In genomic region chr7:127919290-127919689, GRCm38 (mm10) we compare ENCODE assay signal across 10 mouse cellular contexts. TPM values are rescaled to one million over a fixed set of nuclear protein-coding genes. Genes with fewer than 3 reads are reported as not detected.
A peak's percentile ranks its signal among the peaks of the same experiment; 100 is the strongest.
DNase-seq lines count a peak whose midpoint lies in the region; ATAC-seq and TF ChIP-seq lines count a peak whose summit lies in the region.
"Had no signal": no experiment of that assay in that cellular context is flagged by ENCODE, and none has a peak within 500 bp of the region (broad histone marks: within the 10 kb centered on the region; RNA-seq: fewer than 3 reads in every experiment).

No protein-coding gene starts in this region.

- peak; percentile 63 for DNase-seq in kidney, postnatal 10 days
- peak; percentile 49 for DNase-seq in 3T3-L1 (ENCODE audit: low read depth, low spot score)
- DNase-seq in B cell, adult 2 months = peak; percentile 53 to 58
- DNase-seq in liver, adult 2 months (ENCODE audit: extremely low read depth, low read depth, low spot score) = no peak
- no peak for DNase-seq in cerebellum, adult 11-12 months
- DNase-seq: cerebellum, adult 9-11 months; gastrocnemius, postnatal 36 days had no signal

- H3K4me2 ChIP-seq in kidney, embryonic 14.5 days (replicated peaks; ENCODE audit: low read depth, low read length) = no peak overlapping the region
- no peak overlapping the region for H3K4me2 ChIP-seq in forebrain, embryonic 12.5 days

- H3K9me3 ChIP-seq in kidney, embryonic 14.5 days (ENCODE audit: control insufficient read depth, low read length) = no peaks in the 10 kb centered on the region
- no peaks in the 10 kb centered on the region for H3K9me3 ChIP-seq in forebrain, embryonic 12.5 days

- H3K36me3 ChIP-seq in kidney, embryonic 14.5 days (ENCODE audit: control insufficient read depth, insufficient read depth, low read length) = peaks cover 61% of the 10 kb centered on the region
- H3K36me3 ChIP-seq in liver, adult 2 months (ENCODE audit: control insufficient read depth, insufficient read depth, low read length) = peaks cover 11% of the 10 kb centered on the region
- peaks cover 70% of the 10 kb centered on the region for H3K36me3 ChIP-seq in forebrain, embryonic 12.5 days (replicated peaks)

- H3K79me2 ChIP-seq in liver, adult 2 months (ENCODE audit: control insufficient read depth, insufficient read depth, low read length) = no peaks in the 10 kb centered on the region

- no peak overlapping the region for H3K4me3 ChIP-seq in kidney, embryonic 14.5 days (ENCODE audit: low read length)
- no peak overlapping the region for H3K4me3 ChIP-seq in liver, adult 2 months (ENCODE audit: insufficient read depth, low read depth, low read length)
- no peak overlapping the region for H3K4me3 ChIP-seq in forebrain, embryonic 12.5 days (replicated peaks)

- no peak overlapping the region for H3K9ac ChIP-seq in kidney, embryonic 14.5 days (ENCODE audit: low read depth, low read length)
- no peak overlapping the region for H3K9ac ChIP-seq in liver, adult 2 months (ENCODE audit: low read depth, low read length)
- no peak overlapping the region for H3K9ac ChIP-seq in forebrain, embryonic 12.5 days

- WGBS in kidney, embryonic 14.5 days = 81% methylated on average over 7 of the region's 7 CpGs
- 77% methylated on average over 7 of the region's 7 CpGs for WGBS in liver, adult 2 months
- WGBS in forebrain, embryonic 12.5 days = 84% methylated on average over 7 of the region's 7 CpGs

- H3K4me1 ChIP-seq in kidney, embryonic 14.5 days (ENCODE audit: control insufficient read depth, insufficient read depth, low read length) = no peaks in the 10 kb centered on the region; the same call in 1 of the 2 replicates
- H3K4me1 ChIP-seq in liver, adult 2 months (ENCODE audit: control insufficient read depth, insufficient read depth, low read length) = peaks cover 9% of the 10 kb centered on the region; the same call in 1 of the 2 replicates
- no peaks in the 10 kb centered on the region for H3K4me1 ChIP-seq in forebrain, embryonic 12.5 days

- TF ChIP-seq CTCF in liver, adult 2 months (IDR thresholded peaks at IDR 0.05; ENCODE audit: low read depth, low read length) = peak; percentile 19; the same call in 1 of the 2 replicates

- no peak for TF ChIP-seq POLR2A in liver, adult 2 months (IDR thresholded peaks at IDR 0.05; ENCODE audit: extremely low read depth, insufficient read depth, low read length)

- no peak overlapping the region for H3K27ac ChIP-seq in kidney, embryonic 14.5 days (ENCODE audit: low read depth, low read length)
- H3K27ac ChIP-seq in liver, adult 2 months (replicated peaks; ENCODE audit: insufficient read depth, low read depth, low read length) = no peak overlapping the region
- no peak overlapping the region for H3K27ac ChIP-seq in forebrain, embryonic 12.5 days

- no peak for ATAC-seq in kidney, embryonic 14.5 days (ENCODE audit: low FRiP score, low TSS enrichment)
- no peak for ATAC-seq in forebrain, embryonic 12.5 days (ENCODE audit: low FRiP score)

- no peaks in the 10 kb centered on the region for H3K27me3 ChIP-seq in kidney, embryonic 14.5 days (ENCODE audit: control insufficient read depth, insufficient read depth, low read length)
- H3K27me3 ChIP-seq in liver, adult 2 months (ENCODE audit: control insufficient read depth, insufficient read depth, low read length) = no peaks in the 10 kb centered on the region
- no peaks in the 10 kb centered on the region for H3K27me3 ChIP-seq in forebrain, embryonic 12.5 days

RNA-seq across cellular contexts. Expression of gene Kat8, which starts 7.0 kb away (rescaled TPM):
- 37.2 and 48.9 TPM in 2 replicates for polyA plus RNA-seq in kidney, embryonic 14.5 days (2014; fragmentation: Nextera tagmentation; extraction: Ambion mirVana)
- 15.8 and 18.3 TPM in 2 replicates for total RNA-seq in liver, adult 2 months (2014; rRNA removed)
- polyA plus RNA-seq in liver, adult 2 months (2012; rRNA removed) = 11.5 and 12.6 TPM in 2 replicates
- polyA plus RNA-seq in forebrain, embryonic 12.5 days (2016; fragmentation: Nextera tagmentation; extraction: Ambion mirVana) = 46.6 and 52.4 TPM in 2 replicates

RNA-seq across cellular contexts. Expression of gene Prss8, which starts 10.6 kb away (rescaled TPM):
- 44.7 and 47.1 TPM in 2 replicates for polyA plus RNA-seq in kidney, embryonic 14.5 days (2014; fragmentation: Nextera tagmentation; extraction: Ambion mirVana)
- 2.9 and 5.9 TPM in 2 replicates for total RNA-seq in liver, adult 2 months (2014; rRNA removed)
- polyA plus RNA-seq in liver, adult 2 months (2012; rRNA removed) = 3.8 and 8.6 TPM in 2 replicates
- 1.5 and 2.4 TPM in 2 replicates for polyA plus RNA-seq in forebrain, embryonic 12.5 days (2016; fragmentation: Nextera tagmentation; extraction: Ambion mirVana)
- total RNA-seq: gastrocnemius, postnatal 36 days had no signal

RNA-seq across cellular contexts. Expression of gene Bckdk, which starts 15.4 kb away (rescaled TPM):
- 152 and 155 TPM in 2 replicates for polyA plus RNA-seq in kidney, embryonic 14.5 days (2014; fragmentation: Nextera tagmentation; extraction: Ambion mirVana)
- total RNA-seq in liver, adult 2 months (2014; rRNA removed) = 8.2 and 12.0 TPM in 2 replicates
- 17.5 and 19.8 TPM in 2 replicates for polyA plus RNA-seq in liver, adult 2 months (2012; rRNA removed)
- polyA plus RNA-seq in forebrain, embryonic 12.5 days (2016; fragmentation: Nextera tagmentation; extraction: Ambion mirVana) = 89.2 and 92.8 TPM in 2 replicates

RNA-seq across cellular contexts. Expression of gene Vkorc1, which starts 23.9 kb away (rescaled TPM):
- polyA plus RNA-seq in kidney, embryonic 14.5 days (2014; fragmentation: Nextera tagmentation; extraction: Ambion mirVana) = 125 and 156 TPM in 2 replicates
- 261 and 316 TPM in 2 replicates for total RNA-seq in liver, adult 2 months (2014; rRNA removed)
- 833 and 889 TPM in 2 replicates for polyA plus RNA-seq in liver, adult 2 months (2012; rRNA removed)
- polyA plus RNA-seq in forebrain, embryonic 12.5 days (2016; fragmentation: Nextera tagmentation; extraction: Ambion mirVana) = 36.6 and 46.6 TPM in 2 replicates

RNA-seq across cellular contexts. Expression of gene Gm21974, which starts 24.0 kb away (rescaled TPM):
- polyA plus RNA-seq in kidney, embryonic 14.5 days (2014; fragmentation: Nextera tagmentation; extraction: Ambion mirVana) = not detected in 2 replicates
- total RNA-seq in liver, adult 2 months (2014; rRNA removed) = not detected in 2 replicates
- polyA plus RNA-seq in liver, adult 2 months (2012; rRNA removed) = not detected in 2 replicates
- polyA plus RNA-seq in forebrain, embryonic 12.5 days (2016; fragmentation: Nextera tagmentation; extraction: Ambion mirVana) = not detected in 2 replicates
- total RNA-seq: gastrocnemius, postnatal 36 days had no signal
- polyA plus RNA-seq: limb, embryonic 14.5 days had no signal

Comparison
In these comparisons a context has a peak if more than half of its experiments do, and no peak if none do; other contexts are left out.
1. DNase-seq: peak in kidney, postnatal 10 days (single experiment), 3T3-L1 (single experiment) and B cell, adult 2 months (2 of 2); none in liver, adult 2 months (single experiment) and cerebellum, adult 11-12 months (single experiment).